Mouse (Mus musculus): ENCODE data around the gene Rasa3. TPM values are rescaled to one million over a fixed set of nuclear protein-coding genes. Genes with fewer than 3 reads are reported as not detected.

The Rasa3 gene
- total and polyA plus RNA-seq, 2 experiments from 2014 or later, result 13.2 to 29.9 TPM

DNA sequence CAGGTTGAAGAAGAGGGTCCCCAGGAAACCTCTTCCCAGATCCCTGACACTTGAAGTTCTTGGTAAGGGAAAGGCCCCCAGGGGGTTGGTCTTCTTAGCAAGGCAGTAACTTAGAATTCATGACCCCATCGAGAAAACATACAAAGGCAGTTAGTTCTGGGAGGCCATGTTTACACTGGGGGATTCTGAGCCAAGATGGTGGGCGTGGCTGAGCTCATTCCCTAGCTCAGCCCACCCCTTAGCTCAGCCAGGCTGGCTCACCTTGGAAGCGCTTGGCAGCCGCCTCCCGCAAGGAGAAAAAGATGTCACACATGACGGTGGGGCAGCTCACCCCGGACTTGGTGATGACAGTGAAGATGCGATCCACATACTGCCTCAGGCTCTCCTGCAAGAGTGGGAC is 92.8 kb downstream of the Rasa3 start:
- H3K9ac ChIP-seq (replicated peaks; ENCODE audit: low read depth, low read length), result no peak overlapping the region
- DNase-seq (ENCODE audit: low spot score), result no peak
- 81% methylated on average over 8 of the region's 8 CpGs for WGBS
- no peak overlapping the region for H3K4me3 ChIP-seq (ENCODE audit: low read depth, low read length)
- no peaks in the 10 kb centered on the region for H3K4me1 ChIP-seq (ENCODE audit: control insufficient read depth, insufficient read depth)
- no peaks in the 10 kb centered on the region for H3K27me3 ChIP-seq (ENCODE audit: control insufficient read depth, insufficient read depth, low read length)
- H3K4me2 ChIP-seq (ENCODE audit: low read depth, low read length), result no peak overlapping the region
- TF ChIP-seq EP300 (IDR thresholded peaks at IDR 0.05; ENCODE audit: low read depth) (no peak), CTCF (IDR thresholded peaks at IDR 0.05; ENCODE audit: low read depth) (no peak)
- no peak for ATAC-seq (ENCODE audit: insufficient read depth, low read depth)
- no peaks in the 10 kb centered on the region for H3K9me3 ChIP-seq (replicated peaks; ENCODE audit: control insufficient read depth, low read length)
- H3K27ac ChIP-seq (ENCODE audit: low read depth), result no peak overlapping the region
- H3K36me3 ChIP-seq (replicated peaks; ENCODE audit: control insufficient read depth, insufficient read depth, low read length), result peaks cover 73% of the 10 kb centered on the region

DNA sequence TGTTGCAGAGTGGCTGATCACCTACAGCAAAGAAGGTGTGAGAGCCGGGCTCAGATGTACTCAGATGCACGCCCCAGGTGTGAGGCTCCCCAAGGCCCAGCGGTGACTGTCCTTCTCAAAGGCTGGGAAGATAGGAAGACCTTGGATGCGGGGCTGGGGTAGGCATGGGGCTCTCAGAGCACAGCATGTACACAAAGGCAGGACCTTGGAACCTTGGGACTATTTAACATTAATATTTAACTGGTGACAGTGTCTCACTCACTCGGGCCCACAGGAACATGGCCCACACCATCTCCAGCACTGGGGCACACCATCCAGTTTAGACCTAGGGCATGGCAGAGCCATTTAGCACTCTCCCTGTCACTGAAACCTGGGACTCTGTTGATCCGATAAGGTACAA is 99.5 kb downstream of the Rasa3 start:
- no peak for ATAC-seq (ENCODE audit: insufficient read depth, low read depth)
- no peaks in the 10 kb centered on the region for H3K4me1 ChIP-seq (ENCODE audit: control insufficient read depth, insufficient read depth)
- no peak overlapping the region for H3K4me2 ChIP-seq (ENCODE audit: low read depth, low read length)
- H3K27ac ChIP-seq (ENCODE audit: low read depth), result no peak overlapping the region
- no peak for DNase-seq (ENCODE audit: low spot score)
- TF ChIP-seq EP300 (IDR thresholded peaks at IDR 0.05; ENCODE audit: low read depth) (no peak), CTCF (IDR thresholded peaks at IDR 0.05; ENCODE audit: low read depth) (no peak)
- H3K4me3 ChIP-seq (ENCODE audit: low read depth, low read length), result no peak overlapping the region
- WGBS, result 89% methylated on average over 6 of the region's 6 CpGs
- H3K9me3 ChIP-seq (replicated peaks; ENCODE audit: control insufficient read depth, low read length), result no peaks in the 10 kb centered on the region
- no peak overlapping the region for H3K9ac ChIP-seq (replicated peaks; ENCODE audit: low read depth, low read length)
- no peaks in the 10 kb centered on the region for H3K27me3 ChIP-seq (ENCODE audit: control insufficient read depth, insufficient read depth, low read length)
- H3K36me3 ChIP-seq (replicated peaks; ENCODE audit: control insufficient read depth, insufficient read depth, low read length), result peaks cover 87% of the 10 kb centered on the region

DNA sequence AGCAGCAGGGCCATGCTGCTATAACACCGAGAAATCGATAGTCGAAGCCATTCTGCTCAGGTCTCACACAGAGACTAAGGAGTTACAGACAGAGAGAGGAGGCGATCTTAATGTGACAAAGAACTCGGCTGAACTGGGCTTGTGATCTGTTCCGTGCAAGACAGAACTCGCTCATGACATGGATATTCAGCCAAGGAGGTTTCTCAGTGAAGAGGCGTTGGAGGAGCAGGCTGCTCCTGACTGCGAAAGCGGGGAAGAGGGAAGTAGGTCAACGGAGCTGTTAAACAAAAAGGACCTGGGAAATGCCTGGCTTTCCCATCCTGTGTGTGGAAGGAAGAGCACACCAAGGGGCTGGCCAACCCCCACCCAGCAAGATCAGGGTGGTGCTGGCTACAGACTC is 105.4 kb downstream of the Rasa3 start:
- Histone ChIP-seq H3K4me3 (ENCODE audit: low read depth, low read length) (no peak overlapping the region), H3K27ac (ENCODE audit: low read depth) (no peak overlapping the region), H3K9me3 (replicated peaks; ENCODE audit: control insufficient read depth, low read length) (no peaks in the 10 kb centered on the region), H3K4me1 (ENCODE audit: control insufficient read depth, insufficient read depth) (no peaks in the 10 kb centered on the region), H3K9ac (replicated peaks; ENCODE audit: low read depth, low read length) (no peak overlapping the region), H3K36me3 (replicated peaks; ENCODE audit: control insufficient read depth, insufficient read depth, low read length) (peaks cover 52% of the 10 kb centered on the region), H3K4me2 (ENCODE audit: low read depth, low read length) (no peak overlapping the region), H3K27me3 (ENCODE audit: control insufficient read depth, insufficient read depth, low read length) (no peaks in the 10 kb centered on the region)
- no peak for DNase-seq (ENCODE audit: low spot score)
- ATAC-seq (ENCODE audit: insufficient read depth, low read depth), result no peak
- TF ChIP-seq CTCF (IDR thresholded peaks at IDR 0.05; ENCODE audit: low read depth), result no peak
- no peak for TF ChIP-seq EP300 (IDR thresholded peaks at IDR 0.05; ENCODE audit: low read depth)
- WGBS, result 90% methylated on average over 11 of the region's 11 CpGs

DNA sequence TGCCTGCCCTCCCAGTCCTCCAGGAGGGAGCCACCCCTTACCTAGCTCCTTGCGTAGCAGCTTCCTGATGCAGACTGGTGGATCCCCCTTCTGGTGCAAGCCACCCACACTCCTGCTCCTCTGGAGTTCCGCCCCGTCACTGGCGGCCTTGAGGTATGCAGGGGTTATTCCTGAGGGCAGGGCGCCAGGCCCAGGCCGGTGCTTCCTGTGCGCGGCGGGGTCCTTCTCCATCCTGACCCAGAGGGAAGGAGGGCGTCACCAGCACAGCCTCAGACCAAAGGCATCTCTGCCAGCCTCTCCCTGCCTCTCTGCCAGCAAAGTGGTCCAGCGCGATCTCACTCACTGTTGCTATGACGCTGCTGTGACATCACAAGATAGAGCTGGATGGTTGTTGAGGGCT is 115.3 kb downstream of the Rasa3 start, which contains the start of gene 1700029H14Rik:
TSS of gene 1700029H14Rik (minus strand) at position 344 of the 400 bp plus-strand sequence.
- Histone ChIP-seq H3K4me3 (ENCODE audit: low read depth, low read length) (no peak within 1 kb of the TSS), H3K9ac (replicated peaks; ENCODE audit: low read depth, low read length) (no peak within 1 kb of the TSS), H3K4me2 (ENCODE audit: low read depth, low read length) (no peak within 1 kb of the TSS), H3K27ac (ENCODE audit: low read depth) (no peak within 1 kb of the TSS), H3K9me3 (replicated peaks; ENCODE audit: control insufficient read depth, low read length) (no peaks in the 10 kb centered on the region), H3K27me3 (ENCODE audit: control insufficient read depth, insufficient read depth, low read length) (no peaks in the 10 kb centered on the region), H3K36me3 (replicated peaks; ENCODE audit: control insufficient read depth, insufficient read depth, low read length) (0 out of 2 replicates have a peak, but pooled peaks cover 7% of the 10 kb centered on the region), H3K4me1 (ENCODE audit: control insufficient read depth, insufficient read depth) (no peaks in the 10 kb centered on the region)
- TF ChIP-seq EP300 (IDR thresholded peaks at IDR 0.05; ENCODE audit: low read depth), result no peak
- no peak for TF ChIP-seq CTCF (IDR thresholded peaks at IDR 0.05; ENCODE audit: low read depth)
- DNase-seq (ENCODE audit: low spot score), result peak; percentile 15
- no peak; the same call in 1 of the 2 replicates for ATAC-seq (ENCODE audit: insufficient read depth, low read depth)
- 30% methylated on average over 13 of the region's 13 CpGs for WGBS

DNA sequence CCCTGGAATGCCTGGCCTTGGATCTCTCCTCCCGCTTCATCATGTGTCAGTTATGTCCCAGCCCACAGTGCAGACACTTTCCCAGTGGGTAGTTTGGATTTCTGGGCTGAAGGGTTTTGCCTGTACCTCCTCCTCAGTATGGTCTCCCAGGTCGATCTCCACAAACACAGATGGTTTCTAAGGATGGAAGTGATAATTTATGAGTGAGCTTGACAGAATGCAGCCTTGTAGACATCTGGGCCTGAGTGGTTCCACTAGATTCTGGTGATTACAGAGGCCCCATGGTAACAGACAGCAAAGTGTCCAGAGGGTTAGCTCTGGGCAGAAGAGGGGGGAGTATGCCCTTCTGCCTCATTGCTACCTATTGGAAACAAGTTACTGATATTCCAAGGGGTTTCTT is 119.9 kb downstream of the Rasa3 start:
- 55% methylated on average over 2 of the region's 2 CpGs for WGBS
- no peak overlapping the region for H3K9ac ChIP-seq (replicated peaks; ENCODE audit: low read depth, low read length)
- DNase-seq (ENCODE audit: low spot score) (no peak), ATAC-seq (ENCODE audit: insufficient read depth, low read depth) (no peak)
- TF ChIP-seq EP300 (IDR thresholded peaks at IDR 0.05; ENCODE audit: low read depth) (no peak), CTCF (IDR thresholded peaks at IDR 0.05; ENCODE audit: low read depth) (no peak)
- no peak overlapping the region for H3K4me2 ChIP-seq (ENCODE audit: low read depth, low read length)
- no peaks in the 10 kb centered on the region for H3K9me3 ChIP-seq (replicated peaks; ENCODE audit: control insufficient read depth, low read length)
- H3K27ac ChIP-seq (ENCODE audit: low read depth), result no peak overlapping the region
- H3K27me3 ChIP-seq (ENCODE audit: control insufficient read depth, insufficient read depth, low read length), result no peaks in the 10 kb centered on the region
- no peak overlapping the region for H3K4me3 ChIP-seq (ENCODE audit: low read depth, low read length)
- no peaks in the 10 kb centered on the region for H3K36me3 ChIP-seq (replicated peaks; ENCODE audit: control insufficient read depth, insufficient read depth, low read length)
- no peaks in the 10 kb centered on the region for H3K4me1 ChIP-seq (ENCODE audit: control insufficient read depth, insufficient read depth)

DNA sequence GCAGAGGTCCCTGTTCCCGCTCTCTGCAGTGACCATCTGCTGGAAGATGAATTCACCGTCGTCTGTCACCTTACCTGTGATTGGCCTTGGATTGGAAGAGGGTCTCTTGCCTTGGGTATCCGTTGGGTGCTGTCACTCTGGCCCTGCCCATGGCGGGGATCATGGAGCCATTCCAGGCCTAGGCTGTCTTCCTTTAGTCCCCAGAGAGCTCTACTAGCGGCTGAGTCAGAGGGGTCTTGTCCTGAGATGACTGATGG is 125.9 kb downstream of the Rasa3 start:
- DNase-seq (ENCODE audit: low spot score), result no peak
- H3K36me3 ChIP-seq (replicated peaks; ENCODE audit: control insufficient read depth, insufficient read depth, low read length), result no peaks in the 10 kb centered on the region
- no peak overlapping the region for H3K9ac ChIP-seq (replicated peaks; ENCODE audit: low read depth, low read length)
- WGBS, result 92% methylated on average over 6 of the region's 6 CpGs
- H3K9me3 ChIP-seq (replicated peaks; ENCODE audit: control insufficient read depth, low read length), result no peaks in the 10 kb centered on the region
- no peaks in the 10 kb centered on the region for H3K27me3 ChIP-seq (ENCODE audit: control insufficient read depth, insufficient read depth, low read length)
- H3K27ac ChIP-seq (ENCODE audit: low read depth), result no peak overlapping the region
- no peaks in the 10 kb centered on the region; the same call in 1 of the 2 replicates for H3K4me1 ChIP-seq (ENCODE audit: control insufficient read depth, insufficient read depth)
- no peak overlapping the region for H3K4me2 ChIP-seq (ENCODE audit: low read depth, low read length)
- no peak overlapping the region for H3K4me3 ChIP-seq (ENCODE audit: low read depth, low read length)
- no peak for ATAC-seq (ENCODE audit: insufficient read depth, low read depth)
- TF ChIP-seq CTCF (IDR thresholded peaks at IDR 0.05; ENCODE audit: low read depth) (no peak), EP300 (IDR thresholded peaks at IDR 0.05; ENCODE audit: low read depth) (no peak)

Data from heart, postnatal 0 days (tissue).